Mouse (Mus musculus) ovary, adult 18-20 months (tissue): ENCODE results near the gene Ryk.
A peak's percentile ranks its signal among the peaks of the same experiment; 100 is the strongest.

Experiments
- DNase-seq: peaks from one replicate; pipeline ENCODE4 v3.0.0; 2022; ENCODE audit warnings: low spot score, mixed read lengths

Ryk gene

GRCm38 (mm10) chr9:102834742-102835591 is at the start of gene Ryk:
Gene Ryk (plus strand): TSS chr9:102834917.
- DNase-seq = peak; percentile 62

GRCm38 (mm10) chr9:102789491-102789890 is 45.2 kb upstream of the Ryk start:
- DNase-seq = no peak

GRCm38 (mm10) chr9:102791845-102792244 is 42.9 kb upstream of the Ryk start:
- no peak for DNase-seq

GRCm38 (mm10) chr9:102792836-102793235 is 41.9 kb upstream of the Ryk start:
- DNase-seq = no peak

GRCm38 (mm10) chr9:102793286-102793809 is 41.4 kb upstream of the Ryk start:
- DNase-seq = no peak

GRCm38 (mm10) chr9:102798406-102798805 is 36.3 kb upstream of the Ryk start:
- no peak for DNase-seq

- DNase-seq = no peak
Observed at GRCm38 (mm10) chr9:102806056-102806573, 28.6 kb upstream of the Ryk start.

- no peak for DNase-seq
Observed at GRCm38 (mm10) chr9:102811192-102811591, 23.5 kb upstream of the Ryk start.

GRCm38 (mm10) chr9:102818228-102818627 is 16.5 kb upstream of the Ryk start:
- DNase-seq = no peak

- DNase-seq = no peak
Observed at GRCm38 (mm10) chr9:102828604-102829003, 6.1 kb upstream of the Ryk start.

GRCm38 (mm10) chr9:102831541-102831940 is 3.2 kb upstream of the Ryk start:
- DNase-seq = no peak

GRCm38 (mm10) chr9:102834414-102834741 is 339 bp upstream of the Ryk start:
- no peak for DNase-seq

- DNase-seq = no peak
Observed at GRCm38 (mm10) chr9:102836279-102836678, 1.6 kb downstream of the Ryk start.

GRCm38 (mm10) chr9:102840792-102841778 is 6.4 kb downstream of the Ryk start:
- no peak for DNase-seq

GRCm38 (mm10) chr9:102841832-102842231 is 7.1 kb downstream of the Ryk start:
- DNase-seq = no peak

GRCm38 (mm10) chr9:102842498-102842897 is 7.8 kb downstream of the Ryk start:
- DNase-seq = no peak

- no peak for DNase-seq
Observed at GRCm38 (mm10) chr9:102843577-102843976, 8.9 kb downstream of the Ryk start.

GRCm38 (mm10) chr9:102845851-102846250 is 11.1 kb downstream of the Ryk start:
- no peak for DNase-seq

- no peak for DNase-seq
Observed at GRCm38 (mm10) chr9:102846348-102846747, 11.6 kb downstream of the Ryk start.

- no peak for DNase-seq
Observed at GRCm38 (mm10) chr9:102852076-102853022, 17.6 kb downstream of the Ryk start.

GRCm38 (mm10) chr9:102857856-102858255 is 23.1 kb downstream of the Ryk start:
- no peak for DNase-seq
